Mouse (Mus musculus) forebrain, postnatal 0 days (tissue): Measurements from ENCODE around the gene Eif4e1b. TPM values are rescaled to one million over a fixed set of nuclear protein-coding genes. Genes with fewer than 3 reads are reported as not detected.

Experiments used
- ATAC-seq: fragments of 200-750 bp; cut with Nextera tagmentation; 2 replicates; pipeline ENCODE4 v1.8.0; 2017; ENCODE audit warnings: mild to moderate bottlenecking, moderate library complexity
- DNase-seq: peaks from one replicate; pipeline ENCODE4 v3.0.0-alpha.2; 2015
- H3K27ac ChIP-seq: fragments of 300-500 bp; sonication (generic); 2 replicates; pipeline ENCODE4 v1.5.1; 2014; ENCODE audit warnings: low read depth, mild to moderate bottlenecking, antibody characterized with exemption, low read length, moderate library complexity, mixed read lengths
- H3K27me3 ChIP-seq: fragments of 300-500 bp; sonication (generic); 2 replicates; pipeline ENCODE4 v1.6.1; 2014; ENCODE audit warnings: mild to moderate bottlenecking, low read length, mixed read lengths; ENCODE audit not compliant: insufficient read depth
- H3K36me3 ChIP-seq: fragments of 300-500 bp; sonication (generic); 2 replicates; pipeline ENCODE4 v1.6.1; 2014; ENCODE audit warnings: mild to moderate bottlenecking, moderate library complexity; ENCODE audit not compliant: insufficient read depth
- H3K4me1 ChIP-seq: fragments of 300-500 bp; sonication (generic); 2 replicates; pipeline ENCODE4 v1.6.1; 2014; ENCODE audit warnings: antibody characterized with exemption; ENCODE audit not compliant: insufficient read depth
- H3K4me2 ChIP-seq: fragments of 300-500 bp; sonication (generic); 2 replicates; pipeline ENCODE4 v1.6.1; 2014; ENCODE audit warnings: low read depth, mild to moderate bottlenecking, moderate library complexity
- H3K4me3 ChIP-seq: fragments of 300-500 bp; sonication (generic); 2 replicates; pipeline ENCODE4 v1.5.1; 2014; ENCODE audit warnings: low read depth, low read length, mixed read lengths
- H3K9ac ChIP-seq: fragments of 300-500 bp; sonication (generic); 2 replicates; pipeline ENCODE4 v1.6.1; 2014; ENCODE audit warnings: mild to moderate bottlenecking
- H3K9me3 ChIP-seq: fragments of 300-500 bp; sonication (generic); 2 replicates; pipeline ENCODE4 v1.6.1; 2016; ENCODE audit warnings: low read length
- CTCF ChIP-seq: sonication (generic); IDR thresholded peaks from 2 replicates; pipeline ENCODE4 v1.5.1; 2016; ENCODE audit warnings: antibody characterized with exemption, control low read depth, low read depth
- WGBS: fragments of 180-500 bp; shearing (Covaris S2); extraction: QIAGEN DNeasy Blood & Tissue Kit; methylation state at CpG from one replicate; pipeline ENCODE4 v1.1.7; 2014; 5-methylcytosine and 5-hydroxymethylcytosine counted together
- polyA plus RNA-seq: library from polyadenylated mRNA; unstranded; fragments of >200 nt; fragmentation: Nextera tagmentation; extraction: Ambion mirVana; gene quantifications from 2 replicates; pipeline ENCODE4 v1.2.1, GENCODE M21; 2015
- total RNA-seq: library from RNA; depleted of rRNA; stranded (reverse); fragments of >200 nt; gene quantifications from 2 replicates; pipeline ENCODE4 v1.2.3, GENCODE M21; 2014; rRNA removed

Gene Eif4e1b
- total and polyA plus RNA-seq, 2 experiments from 2014 or later = not detected

- Histone ChIP-seq H3K9me3 (no peaks in the 10 kb centered on the region), H3K27ac (no peak overlapping the region), H3K9ac (no peak overlapping the region), H3K27me3 (no peaks in the 10 kb centered on the region), H3K4me2 (no peak overlapping the region), H3K4me1 (0 out of 2 replicates have a peak, but pooled peaks cover 4% of the 10 kb centered on the region), H3K4me3 (no peak overlapping the region), H3K36me3 (no peaks in the 10 kb centered on the region)
- ATAC-seq (no peak), DNase-seq (no peak)
- 70% methylated on average over 7 of the region's 7 CpGs for WGBS
- TF ChIP-seq CTCF = no peak
These were observed 44.2 kb downstream of the Eif4e1b start for GRCm38 (mm10) chr13:54827992-54828391.

DNA sequence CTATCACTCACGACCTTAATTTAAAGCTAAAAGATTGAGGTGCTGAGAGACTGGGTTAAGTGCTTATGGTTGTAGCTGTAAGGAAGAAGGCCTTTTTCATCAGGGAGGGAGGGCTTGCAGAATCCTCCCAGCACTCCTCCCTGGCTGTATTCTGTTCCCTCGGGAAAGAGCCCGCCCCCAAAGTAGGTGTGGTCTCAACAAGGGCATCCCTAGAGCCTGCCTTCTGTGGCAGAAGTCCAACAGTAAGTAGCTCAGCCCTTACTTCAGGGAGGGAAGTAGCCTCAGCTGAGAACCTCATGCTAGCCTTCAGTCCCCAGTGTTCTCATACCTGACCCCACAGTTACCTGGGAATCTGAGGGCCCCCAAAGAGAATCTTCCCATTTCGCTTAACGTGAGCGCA is 44.7 kb downstream of the Eif4e1b start:
- no peak overlapping the region for H3K4me3 ChIP-seq
- no peaks in the 10 kb centered on the region for H3K27me3 ChIP-seq
- WGBS = 60% methylated on average over 6 of the region's 6 CpGs
- no peaks in the 10 kb centered on the region for H3K36me3 ChIP-seq
- no peak overlapping the region for H3K9ac ChIP-seq
- ATAC-seq (no peak), DNase-seq (no peak)
- H3K4me1 ChIP-seq = 0 out of 2 replicates have a peak, but pooled peaks cover 4% of the 10 kb centered on the region
- H3K27ac ChIP-seq = no peak overlapping the region
- no peak for TF ChIP-seq CTCF
- no peak overlapping the region for H3K4me2 ChIP-seq
- no peaks in the 10 kb centered on the region for H3K9me3 ChIP-seq

- no peaks in the 10 kb centered on the region for H3K27me3 ChIP-seq
- no peak for TF ChIP-seq CTCF
- H3K27ac ChIP-seq = no peak overlapping the region
- peak overlapping the region; percentile 20 for H3K4me2 ChIP-seq
- no peak for DNase-seq
- no peaks in the 10 kb centered on the region for H3K9me3 ChIP-seq
- 5% methylated on average over 13 of the region's 13 CpGs for WGBS
- 0 out of 2 replicates have a peak, but pooled peaks cover 4% of the 10 kb centered on the region for H3K4me1 ChIP-seq
- no peak overlapping the region for H3K9ac ChIP-seq
- no peaks in the 10 kb centered on the region for H3K36me3 ChIP-seq
- ATAC-seq = no peak
- no peak overlapping the region for H3K4me3 ChIP-seq
These were observed 45.7 kb downstream of the Eif4e1b start for GRCm38 (mm10) chr13:54829450-54829849.

GRCm38 (mm10) chr13:54836351-54837030 is 52.7 kb downstream of the Eif4e1b start:
- TF ChIP-seq CTCF = no peak
- H3K36me3 ChIP-seq = no peaks in the 10 kb centered on the region
- 63% methylated on average over 14 of the region's 14 CpGs for WGBS
- H3K9ac ChIP-seq = no peak overlapping the region
- no peaks in the 10 kb centered on the region for H3K27me3 ChIP-seq
- peaks cover 8% of the 10 kb centered on the region for H3K4me1 ChIP-seq
- no peak overlapping the region for H3K4me3 ChIP-seq
- H3K4me2 ChIP-seq = no peak overlapping the region
- H3K9me3 ChIP-seq = no peaks in the 10 kb centered on the region
- DNase-seq (no peak), ATAC-seq (no peak)
- no peak overlapping the region for H3K27ac ChIP-seq

- H3K9me3 ChIP-seq = no peaks in the 10 kb centered on the region
- H3K27ac ChIP-seq = no peak overlapping the region
- no peak overlapping the region for H3K4me3 ChIP-seq
- H3K36me3 ChIP-seq = no peaks in the 10 kb centered on the region
- ATAC-seq = peak; percentile 42; the same call in 1 of the 2 replicates
- H3K4me2 ChIP-seq = no peak overlapping the region
- peaks cover 8% of the 10 kb centered on the region for H3K4me1 ChIP-seq
- no peaks in the 10 kb centered on the region for H3K27me3 ChIP-seq
- DNase-seq = peak; percentile 31
- WGBS = 23% methylated on average over 5 of the region's 5 CpGs
- no peak for TF ChIP-seq CTCF
- no peak overlapping the region for H3K9ac ChIP-seq
These were observed 53.3 kb downstream of the Eif4e1b start for GRCm38 (mm10) chr13:54837061-54837460.

- no peaks in the 10 kb centered on the region for H3K27me3 ChIP-seq
- H3K9ac ChIP-seq = no peak overlapping the region; the same call in 1 of the 2 replicates
- no peak overlapping the region for H3K4me3 ChIP-seq
- DNase-seq (peak; percentile 46), ATAC-seq (peak; percentile 32; the same call in 1 of the 2 replicates)
- H3K4me1 ChIP-seq = peaks cover 8% of the 10 kb centered on the region
- no peak overlapping the region; the same call in 1 of the 2 replicates for H3K4me2 ChIP-seq
- no peaks in the 10 kb centered on the region for H3K36me3 ChIP-seq
- H3K9me3 ChIP-seq = no peaks in the 10 kb centered on the region
- H3K27ac ChIP-seq = peak overlapping the region; percentile 40; the same call in 1 of the 2 replicates
- TF ChIP-seq CTCF = peak; percentile 18; the same call in 1 of the 2 replicates
- 14% methylated on average over 9 of the region's 9 CpGs for WGBS
These were observed 53.7 kb downstream of the Eif4e1b start for GRCm38 (mm10) chr13:54837471-54837889.

Other genes starting within 250 kb of the Eif4e1b start
- gene 4833439L19Rik, start 218.6 kb upstream of the Eif4e1b start, total RNA-seq = 184 and 216 TPM in 2 replicates
- gene 4833439L19Rik, start 218.6 kb upstream of the Eif4e1b start, polyA plus RNA-seq = 235 and 263 TPM in 2 replicates
- 123 and 163 TPM in 2 replicates for gene Arl10, start 209.0 kb upstream of the Eif4e1b start, total RNA-seq
- gene Arl10, start 209.0 kb upstream of the Eif4e1b start, polyA plus RNA-seq = 58.3 and 69.5 TPM in 2 replicates
- gene Nop16, start 193.9 kb upstream of the Eif4e1b start, total RNA-seq = 37.5 and 44.6 TPM in 2 replicates
- gene Nop16, start 193.9 kb upstream of the Eif4e1b start, polyA plus RNA-seq = 58.0 and 64.6 TPM in 2 replicates
- gene Higd2a, start 193.8 kb upstream of the Eif4e1b start, total RNA-seq = 110 and 148 TPM in 2 replicates
- gene Higd2a, start 193.8 kb upstream of the Eif4e1b start, polyA plus RNA-seq = 326 and 343 TPM in 2 replicates
- 224 and 233 TPM in 2 replicates for gene Cltb, start 172.7 kb upstream of the Eif4e1b start, total RNA-seq
- 278 and 284 TPM in 2 replicates for gene Cltb, start 172.7 kb upstream of the Eif4e1b start, polyA plus RNA-seq
- 54.5 and 60.5 TPM in 2 replicates for gene Faf2, start 162.2 kb upstream of the Eif4e1b start, total RNA-seq
- 35.0 and 49.3 TPM in 2 replicates for gene Faf2, start 162.2 kb upstream of the Eif4e1b start, polyA plus RNA-seq
- 48.5 and 56.3 TPM in 2 replicates for gene Rnf44, start 90.1 kb upstream of the Eif4e1b start, total RNA-seq
- 42.0 and 50.8 TPM in 2 replicates for gene Rnf44, start 90.1 kb upstream of the Eif4e1b start, polyA plus RNA-seq
- gene Cdhr2, start 82.5 kb upstream of the Eif4e1b start, total RNA-seq = 0.76 and 0.85 TPM in 2 replicates
- gene Cdhr2, start 82.5 kb upstream of the Eif4e1b start, polyA plus RNA-seq = 0.24 and 0.53 TPM in 2 replicates
- gene Gprin1, start 34.1 kb upstream of the Eif4e1b start, total RNA-seq = 213 and 219 TPM in 2 replicates
- 37.1 and 39.0 TPM in 2 replicates for gene Gprin1, start 34.1 kb upstream of the Eif4e1b start, polyA plus RNA-seq
- gene Sncb, start 17.4 kb upstream of the Eif4e1b start, total RNA-seq = 32.7 and 38.1 TPM in 2 replicates
- 122 and 137 TPM in 2 replicates for gene Sncb, start 17.4 kb upstream of the Eif4e1b start, polyA plus RNA-seq
- 26.5 and 28.3 TPM in 2 replicates for gene Tspan17, start 5.4 kb downstream of the Eif4e1b start, total RNA-seq
- 44.2 and 61.1 TPM in 2 replicates for gene Tspan17, start 5.4 kb downstream of the Eif4e1b start, polyA plus RNA-seq
- gene Unc5a, start 165.4 kb downstream of the Eif4e1b start, total RNA-seq = 27.5 and 46.1 TPM in 2 replicates
- 19.8 and 22.5 TPM in 2 replicates for gene Unc5a, start 165.4 kb downstream of the Eif4e1b start, polyA plus RNA-seq
- gene Hk3, start 237.4 kb downstream of the Eif4e1b start, total RNA-seq = 0.76 and 1.4 TPM in 2 replicates
- 0.48 and 0.65 TPM in 2 replicates for gene Hk3, start 237.4 kb downstream of the Eif4e1b start, polyA plus RNA-seq